Mouse (Mus musculus): ENCODE measurements around the gene Tcf7l2. TPM values are rescaled to one million over a fixed set of nuclear protein-coding genes. Genes with fewer than 3 reads are reported as not detected.

Tcf7l2 gene
- polyA plus RNA-seq, 1 experiment = 5.4 TPM

GRCm38 (mm10) chr19:55928674-55929073 lies 187.1 kb downstream of the Tcf7l2 start:
- H3ac ChIP-seq (ENCODE audit: control insufficient read depth, insufficient read length) = no peak overlapping the region
- TF ChIP-seq TCF12 (IDR thresholded peaks at IDR 0.05; ENCODE audit: insufficient read depth, poor library complexity, severe bottlenecking) (no peak), TCF3 (IDR thresholded peaks at IDR 0.05; ENCODE audit: insufficient read length, low read depth) (no peak), REST (IDR thresholded peaks at IDR 0.05; ENCODE audit: insufficient read depth, insufficient read length) (no peak), POLR2A (IDR thresholded peaks at IDR 0.05; ENCODE audit: insufficient read length, low read depth) (no peak), CEBPB (IDR thresholded peaks at IDR 0.05; ENCODE audit: insufficient read depth, poor library complexity, severe bottlenecking) (no peak), MYOD1 (IDR thresholded peaks at IDR 0.05; ENCODE audit: control insufficient read depth in 1 of 3, insufficient read length in 2 of 3, low read depth in 2 of 3) (no peak), E2F4 (IDR thresholded peaks at IDR 0.05; ENCODE audit: insufficient read depth) (no peak), SRF (IDR thresholded peaks at IDR 0.05; ENCODE audit: control insufficient read depth, insufficient read length, low read depth) (no peak), MYOG (IDR thresholded peaks at IDR 0.05; ENCODE audit: control insufficient read depth in 1 of 3, insufficient read depth in 1 of 3, insufficient read length in 2 of 3, low read depth in 2 of 3) (no peak), POLR2AphosphoS2 (IDR thresholded peaks at IDR 0.05; ENCODE audit: insufficient read length, low read depth) (no peak), MAX (IDR thresholded peaks at IDR 0.05; ENCODE audit: low read depth) (no peak), USF1 (IDR thresholded peaks at IDR 0.05; ENCODE audit: low read depth) (no peak)
- H3K36me3 ChIP-seq (ENCODE audit: control insufficient read depth, insufficient read depth) = no peaks in the 10 kb centered on the region
- H3K4me3 ChIP-seq = no peak overlapping the region
- no peaks in the 10 kb centered on the region for H3K27me3 ChIP-seq (ENCODE audit: control insufficient read depth, insufficient read depth, insufficient read length)
- no peaks in the 10 kb centered on the region for H3K79me2 ChIP-seq (ENCODE audit: control insufficient read depth, insufficient read depth)
- no peak overlapping the region for H3K4me2 ChIP-seq (ENCODE audit: low read depth)

GRCm38 (mm10) chr19:55931642-55932041 lies 190.0 kb downstream of the Tcf7l2 start:
- no peaks in the 10 kb centered on the region for H3K36me3 ChIP-seq (ENCODE audit: control insufficient read depth, insufficient read depth)
- no peak overlapping the region for H3K4me3 ChIP-seq
- no peak overlapping the region for H3K4me2 ChIP-seq (ENCODE audit: low read depth)
- no peak overlapping the region for H3ac ChIP-seq (ENCODE audit: control insufficient read depth, insufficient read length)
- no peaks in the 10 kb centered on the region for H3K79me2 ChIP-seq (ENCODE audit: control insufficient read depth, insufficient read depth)
- TF ChIP-seq MYOG (IDR thresholded peaks at IDR 0.05; ENCODE audit: control insufficient read depth in 1 of 3, insufficient read depth in 1 of 3, insufficient read length in 2 of 3, low read depth in 2 of 3) = peak in 1 of 3 experiments; percentile 13
- no peak for TF ChIP-seq E2F4 (IDR thresholded peaks at IDR 0.05; ENCODE audit: insufficient read depth)
- H3K27me3 ChIP-seq (ENCODE audit: control insufficient read depth, insufficient read depth, insufficient read length) = no peaks in the 10 kb centered on the region

GRCm38 (mm10) chr19:55933947-55934729 lies 192.5 kb downstream of the Tcf7l2 start:
- H3K27me3 ChIP-seq (ENCODE audit: control insufficient read depth, insufficient read depth, insufficient read length) = no peaks in the 10 kb centered on the region
- TF ChIP-seq POLR2AphosphoS2 (IDR thresholded peaks at IDR 0.05; ENCODE audit: insufficient read length, low read depth) (no peak), REST (IDR thresholded peaks at IDR 0.05; ENCODE audit: insufficient read depth, insufficient read length) (no peak), CEBPB (IDR thresholded peaks at IDR 0.05; ENCODE audit: insufficient read depth, poor library complexity, severe bottlenecking) (no peak), MYOG (IDR thresholded peaks at IDR 0.05; ENCODE audit: control insufficient read depth in 1 of 3, insufficient read depth in 1 of 3, insufficient read length in 2 of 3, low read depth in 2 of 3) (no peak), TCF3 (IDR thresholded peaks at IDR 0.05; ENCODE audit: insufficient read length, low read depth) (no peak), MYOD1 (IDR thresholded peaks at IDR 0.05; ENCODE audit: control insufficient read depth in 1 of 3, insufficient read length in 2 of 3, low read depth in 2 of 3) (no peak)

GRCm38 (mm10) chr19:55934730-55935003 lies 193.0 kb downstream of the Tcf7l2 start:
- Histone ChIP-seq H3K4me2 (ENCODE audit: low read depth) (no peak overlapping the region), H3K4me3 (no peak overlapping the region), H3K27me3 (ENCODE audit: control insufficient read depth, insufficient read depth, insufficient read length) (no peaks in the 10 kb centered on the region), H3K79me2 (ENCODE audit: control insufficient read depth, insufficient read depth) (no peaks in the 10 kb centered on the region), H3ac (ENCODE audit: control insufficient read depth, insufficient read length) (no peak overlapping the region), H3K36me3 (ENCODE audit: control insufficient read depth, insufficient read depth) (no peaks in the 10 kb centered on the region)
- no peak for TF ChIP-seq MYOD1 (IDR thresholded peaks at IDR 0.05; ENCODE audit: control insufficient read depth in 1 of 3, insufficient read length in 2 of 3, low read depth in 2 of 3)
- no peak for TF ChIP-seq TCF3 (IDR thresholded peaks at IDR 0.05; ENCODE audit: insufficient read length, low read depth)

More at GRCm38 (mm10) chr19:55933947-55934729, 192.5 kb downstream of the Tcf7l2 start:
- no peak overlapping the region for H3K4me3 ChIP-seq
- no peak overlapping the region for H3K4me2 ChIP-seq (ENCODE audit: low read depth)
- no peaks in the 10 kb centered on the region for H3K79me2 ChIP-seq (ENCODE audit: control insufficient read depth, insufficient read depth)
- H3K36me3 ChIP-seq (ENCODE audit: control insufficient read depth, insufficient read depth) = no peaks in the 10 kb centered on the region
- H3ac ChIP-seq (ENCODE audit: control insufficient read depth, insufficient read length) = no peak overlapping the region

- no peak overlapping the region for H3K4me2 ChIP-seq (ENCODE audit: low read depth)
- no peak overlapping the region for H3K4me3 ChIP-seq
- no peaks in the 10 kb centered on the region for H3K36me3 ChIP-seq (ENCODE audit: control insufficient read depth, insufficient read depth)
- H3K27me3 ChIP-seq (ENCODE audit: control insufficient read depth, insufficient read depth, insufficient read length) = no peaks in the 10 kb centered on the region
- no peak overlapping the region for H3ac ChIP-seq (ENCODE audit: control insufficient read depth, insufficient read length)
- TF ChIP-seq REST (IDR thresholded peaks at IDR 0.05; ENCODE audit: insufficient read depth, insufficient read length) (no peak), SRF (IDR thresholded peaks at IDR 0.05; ENCODE audit: control insufficient read depth, insufficient read length, low read depth) (no peak), MYOG (IDR thresholded peaks at IDR 0.05; ENCODE audit: control insufficient read depth in 1 of 3, insufficient read depth in 1 of 3, insufficient read length in 2 of 3, low read depth in 2 of 3) (no peak), MYOD1 (IDR thresholded peaks at IDR 0.05; ENCODE audit: control insufficient read depth in 1 of 3, insufficient read length in 2 of 3, low read depth in 2 of 3) (no peak), MAX (IDR thresholded peaks at IDR 0.05; ENCODE audit: low read depth) (no peak), E2F4 (IDR thresholded peaks at IDR 0.05; ENCODE audit: insufficient read depth) (no peak), TCF12 (IDR thresholded peaks at IDR 0.05; ENCODE audit: insufficient read depth, poor library complexity, severe bottlenecking) (no peak), POLR2AphosphoS2 (IDR thresholded peaks at IDR 0.05; ENCODE audit: insufficient read length, low read depth) (no peak), TCF3 (IDR thresholded peaks at IDR 0.05; ENCODE audit: insufficient read length, low read depth) (no peak), USF1 (IDR thresholded peaks at IDR 0.05; ENCODE audit: low read depth) (no peak), POLR2A (IDR thresholded peaks at IDR 0.05; ENCODE audit: insufficient read length, low read depth) (no peak), CEBPB (IDR thresholded peaks at IDR 0.05; ENCODE audit: insufficient read depth, poor library complexity, severe bottlenecking) (no peak)
- H3K79me2 ChIP-seq (ENCODE audit: control insufficient read depth, insufficient read depth) = no peaks in the 10 kb centered on the region
These were observed 195.4 kb downstream of the Tcf7l2 start for GRCm38 (mm10) chr19:55937026-55937425.
